Mouse (Mus musculus): ENCODE measurements around the gene Pnrc1.

The Pnrc1 gene

DNA sequence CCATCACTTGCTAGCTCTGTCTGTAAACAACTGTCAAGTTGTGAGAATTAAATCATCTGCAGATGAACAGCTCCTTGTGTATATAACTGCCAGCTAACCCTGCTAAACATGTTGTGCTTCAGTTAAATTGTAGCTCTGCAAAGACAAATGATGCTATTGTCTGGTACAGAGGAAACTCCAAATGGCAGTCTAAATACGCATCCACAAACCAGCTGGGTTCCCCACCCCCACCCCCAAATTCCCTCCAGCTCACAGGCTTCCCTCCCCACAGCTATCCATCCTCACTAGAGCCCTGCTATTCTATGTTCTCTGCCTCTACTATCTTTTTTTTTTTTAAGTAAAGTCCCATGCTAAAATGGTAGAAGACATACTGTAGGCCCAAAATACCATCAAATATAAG lies 68.1 kb downstream of the Pnrc1 start:
- DNase-seq, result no peak

DNA sequence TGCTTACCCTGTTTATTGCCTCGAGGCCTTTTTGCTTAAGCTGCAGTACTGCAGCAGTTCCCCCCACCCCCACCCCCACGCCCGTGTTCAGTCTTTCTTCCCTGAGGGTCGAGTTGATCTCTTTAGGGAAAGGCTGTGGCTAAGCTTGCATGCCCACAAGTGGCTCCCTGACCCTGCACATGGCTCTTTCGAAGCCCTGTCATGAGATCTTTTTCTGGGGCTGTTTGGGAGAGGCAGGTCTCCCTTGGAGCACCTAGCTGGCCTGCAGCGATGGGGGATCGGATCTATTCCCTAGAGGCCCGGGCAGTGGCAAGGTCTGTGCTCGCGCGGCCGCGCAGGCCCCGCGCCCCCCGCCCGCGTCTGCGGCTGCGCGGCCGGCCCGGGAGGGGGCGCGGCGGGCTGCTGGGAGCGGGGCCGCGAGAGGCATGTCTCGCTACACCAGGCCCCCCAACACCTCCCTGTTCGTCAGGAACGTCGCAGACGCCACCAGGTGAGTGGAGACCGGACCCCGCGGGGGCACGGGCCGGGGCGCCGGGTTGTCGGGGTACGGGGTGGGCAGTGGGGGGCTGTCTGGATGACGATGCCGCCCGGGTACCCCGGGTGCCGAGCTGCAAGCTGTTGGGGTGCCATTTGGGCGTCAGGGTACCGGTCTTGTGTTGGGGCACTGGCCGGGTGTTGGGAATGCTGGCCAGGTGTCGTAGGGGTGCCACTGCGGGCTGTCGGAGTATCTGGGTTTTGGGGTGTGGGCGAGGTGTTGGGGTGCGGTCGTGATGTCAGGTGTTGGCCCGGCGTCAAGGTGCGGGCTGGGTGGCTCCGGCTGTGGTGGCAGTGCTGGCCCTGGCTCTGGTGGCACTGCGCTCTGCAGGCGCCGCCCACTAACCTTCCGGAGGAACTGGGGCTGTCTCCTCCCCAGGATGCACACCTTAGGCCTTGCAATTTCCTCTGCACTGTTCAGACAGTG lies 80.8 kb downstream of the Pnrc1 start, which contains the start of gene Srsf12:
Gene Srsf12, plus strand, starts transcription at position 111 of the 961 bp plus-strand sequence.
- peak; percentile 28 for DNase-seq

- no peak for DNase-seq
These were observed 82.4 kb downstream of the Pnrc1 start for GRCm38 (mm10) chr4:33207551-33207950.

DNA sequence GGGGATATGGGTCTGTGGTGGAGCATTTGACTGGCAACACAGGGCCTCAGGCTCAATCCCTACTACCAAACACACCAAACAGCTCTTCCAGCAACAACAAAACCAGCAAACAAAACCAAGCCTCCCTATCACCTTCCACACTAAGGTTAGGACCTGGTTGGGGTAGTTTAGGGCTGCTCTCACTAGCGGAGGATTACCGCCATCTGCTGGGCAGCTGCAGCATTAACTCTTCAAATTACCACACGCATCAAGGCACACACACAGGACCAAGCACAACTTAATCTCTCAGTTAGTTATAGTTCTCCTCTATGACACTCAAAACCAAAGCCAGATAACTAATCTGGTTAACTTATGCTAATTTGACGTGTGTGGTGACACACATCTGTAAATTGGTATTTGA lies 85.3 kb downstream of the Pnrc1 start:
- DNase-seq, result peak; percentile 65

GRCm38 (mm10) chr4:33198117-33198516 lies 91.8 kb downstream of the Pnrc1 start:
- DNase-seq, result no peak

All from lung, postnatal 36 days (tissue).